Mouse (Mus musculus) ES-E14 (cell line): Measurements from ENCODE around the gene Opn5.

ENCODE experiments used
- CHD2 ChIP-seq: IDR thresholded peaks from 2 replicates; pipeline ENCODE4 v1.6.1; 2014; ENCODE audit warnings: mild to moderate bottlenecking, low read depth, low read length, inconsistent platforms
- HCFC1 ChIP-seq: IDR thresholded peaks from 2 replicates; pipeline ENCODE4 v1.6.1; 2012; ENCODE audit warnings: low read length, inconsistent platforms, borderline replicate concordance; ENCODE audit not compliant: insufficient read depth
- MAFK ChIP-seq: IDR thresholded peaks from 2 replicates; pipeline ENCODE4 v1.6.1; 2014; ENCODE audit warnings: mild to moderate bottlenecking, low read depth, low read length, inconsistent platforms; ENCODE audit not compliant: insufficient read depth

DNA sequence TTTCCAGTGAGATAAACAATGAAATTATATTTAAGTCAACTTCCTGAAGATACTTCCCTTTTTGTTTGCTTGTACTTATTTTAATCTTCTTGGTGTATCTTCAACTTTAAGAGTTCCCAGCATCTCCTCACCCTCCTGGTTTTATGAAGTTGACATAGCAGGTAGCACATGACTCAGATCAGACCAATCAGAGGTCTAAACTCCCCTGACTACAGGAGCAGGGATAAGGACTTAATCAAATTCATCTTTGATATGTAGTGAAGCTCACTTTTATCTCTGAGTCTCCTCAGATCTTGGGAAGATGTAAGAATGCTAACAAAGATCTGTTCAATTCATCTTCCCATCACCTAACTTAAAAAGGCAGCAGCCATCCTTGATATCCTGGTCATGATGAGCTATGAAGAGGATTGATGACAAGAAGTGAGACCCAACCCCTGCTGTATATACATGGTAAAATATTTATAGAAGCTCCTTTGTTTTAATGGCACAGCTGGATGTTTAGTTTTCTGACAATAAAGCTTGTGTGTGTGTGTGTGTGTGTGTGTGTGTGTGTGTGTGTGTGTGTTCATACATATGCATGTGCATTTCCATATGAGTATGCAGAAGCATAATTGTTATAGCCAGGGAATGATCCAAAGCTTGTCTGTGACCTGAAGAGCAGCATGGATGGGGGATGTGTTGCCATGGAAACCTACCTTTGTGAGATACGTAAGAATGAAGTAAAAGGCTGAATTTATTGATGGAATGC lies 28.7 kb downstream of the Opn5 start:
- TF ChIP-seq CHD2: no peak
- TF ChIP-seq MAFK: no peak
- no peak for TF ChIP-seq HCFC1
